Mouse (Mus musculus) natural killer cell, adult 2 months (primary cell): Measurements from ENCODE around the gene Thumpd2.

Source experiments
- DNase-seq, 2 experiments: peaks; one replicate each; pipeline ENCODE4 v3.0.0; 2022; ENCODE audit warnings: low spot score in 2 of 2

Thumpd2 gene

DNA sequence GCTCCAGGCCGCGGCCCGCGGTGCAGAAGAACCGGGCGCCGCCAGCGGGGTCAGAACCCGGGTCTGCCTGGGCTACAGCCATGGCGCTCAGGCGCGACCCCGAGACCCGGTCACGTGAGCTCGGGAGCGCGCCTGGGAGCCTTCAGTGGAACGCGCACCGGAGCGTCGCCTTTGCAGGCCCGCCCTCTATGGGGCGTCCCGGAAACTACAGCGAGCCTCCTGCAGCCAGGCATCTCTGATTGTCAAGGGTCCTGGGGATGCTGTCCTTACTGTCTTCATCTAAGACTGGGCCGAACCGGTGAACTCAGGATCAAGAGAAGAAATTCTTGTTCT, at the start of gene Thumpd2:
Thumpd2 (minus strand) TSS at position 104 of the 333 bp plus-strand sequence.
- DNase-seq, result peak; percentile 80 to 86

DNA sequence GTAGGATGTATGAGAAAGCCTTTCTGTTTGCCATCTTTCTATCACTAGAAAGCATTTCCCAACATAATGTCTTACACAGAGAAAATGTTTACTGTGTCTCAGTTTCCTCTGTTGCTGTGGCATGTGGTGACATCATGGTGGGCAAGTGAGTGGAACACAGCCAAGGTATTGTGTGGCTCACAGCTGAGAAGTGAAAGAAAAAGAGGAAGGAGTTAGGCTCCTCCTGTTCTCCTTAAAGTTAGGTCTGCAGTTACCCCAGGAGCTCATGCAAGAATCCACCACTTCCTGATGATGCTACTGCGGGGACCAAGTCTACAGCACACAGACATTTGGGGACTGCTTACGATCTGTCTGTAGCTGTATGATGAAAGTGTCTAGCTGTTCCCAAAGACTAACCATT, 39.4 kb upstream of the Thumpd2 start:
- no peak for DNase-seq

DNA sequence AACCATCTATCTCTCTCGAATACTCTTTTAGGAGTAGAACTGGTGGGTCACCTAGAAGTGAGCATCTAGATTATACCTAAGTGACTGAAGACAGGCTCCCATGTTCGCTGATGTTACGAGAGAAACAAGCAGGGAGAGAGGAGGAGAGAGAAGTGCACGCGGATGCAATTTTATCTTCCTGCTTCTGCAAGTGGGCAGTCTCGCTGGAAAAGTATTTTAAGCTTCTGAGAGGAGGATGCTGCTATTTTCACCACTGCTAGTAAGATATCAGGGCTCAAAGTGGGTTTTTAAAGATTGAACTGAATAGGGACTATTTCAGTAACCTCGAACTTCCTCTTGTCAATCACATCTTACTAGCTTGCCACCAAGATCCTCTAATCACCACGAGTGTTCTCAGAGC, 38.0 kb upstream of the Thumpd2 start:
- DNase-seq, result no peak

DNA sequence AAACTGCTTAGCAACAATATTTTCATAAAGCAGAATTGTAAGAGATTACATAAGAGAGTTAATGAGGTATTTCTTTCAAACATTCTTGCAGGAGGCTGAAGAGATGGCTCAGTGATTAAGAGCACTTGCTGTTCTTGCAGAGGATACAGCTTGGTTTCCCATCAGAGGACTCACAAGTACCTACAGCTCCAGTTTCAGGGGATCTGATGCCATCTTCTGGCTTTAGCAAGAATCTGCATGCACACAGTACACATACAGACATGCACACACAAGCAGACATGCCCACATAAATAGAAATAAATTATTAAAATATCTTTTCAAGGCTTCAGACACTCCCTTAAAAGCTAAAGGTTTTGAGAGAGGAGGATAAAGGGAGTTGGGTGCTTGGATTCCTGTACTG, 33.6 kb upstream of the Thumpd2 start:
- DNase-seq, result no peak

DNA sequence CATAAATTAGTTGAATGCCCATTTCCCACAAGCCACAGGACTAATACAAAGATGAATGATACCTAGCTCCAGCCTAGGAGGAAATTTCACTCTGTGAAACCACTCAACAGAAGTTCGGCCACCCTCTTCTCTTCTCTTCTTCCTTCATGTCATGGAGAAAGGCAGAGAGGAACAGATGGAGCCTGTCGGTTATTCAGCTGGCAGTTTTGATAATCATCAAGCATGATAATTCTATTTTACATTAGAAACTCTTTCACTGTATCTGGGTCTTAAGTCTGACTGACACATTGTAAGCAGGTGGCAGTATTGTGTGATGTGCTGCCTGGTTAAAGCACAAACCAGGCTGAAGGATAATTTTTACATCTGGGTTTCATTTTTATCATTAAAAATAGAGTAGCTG, 31.6 kb upstream of the Thumpd2 start:
- DNase-seq, result no peak

DNA sequence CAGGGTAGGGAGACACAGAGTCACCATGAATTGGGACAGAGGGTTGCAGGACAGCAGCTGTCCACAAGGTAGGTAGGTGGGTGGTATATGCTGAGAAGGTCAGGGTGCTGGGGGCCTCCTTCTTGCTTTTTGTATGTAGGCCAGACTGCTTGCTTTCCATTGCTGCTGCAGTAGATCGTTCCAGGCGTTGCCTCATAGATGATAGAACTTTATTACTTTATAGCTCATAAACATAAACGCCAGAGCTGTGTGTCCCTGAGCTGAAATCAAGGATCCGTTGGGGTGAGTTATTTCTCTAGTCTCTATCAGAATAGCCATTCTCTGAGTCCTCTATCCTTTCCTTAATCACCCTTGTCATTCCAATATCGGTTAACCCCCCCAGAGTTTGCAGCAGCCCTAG, 27.9 kb upstream of the Thumpd2 start:
- no peak for DNase-seq

DNA sequence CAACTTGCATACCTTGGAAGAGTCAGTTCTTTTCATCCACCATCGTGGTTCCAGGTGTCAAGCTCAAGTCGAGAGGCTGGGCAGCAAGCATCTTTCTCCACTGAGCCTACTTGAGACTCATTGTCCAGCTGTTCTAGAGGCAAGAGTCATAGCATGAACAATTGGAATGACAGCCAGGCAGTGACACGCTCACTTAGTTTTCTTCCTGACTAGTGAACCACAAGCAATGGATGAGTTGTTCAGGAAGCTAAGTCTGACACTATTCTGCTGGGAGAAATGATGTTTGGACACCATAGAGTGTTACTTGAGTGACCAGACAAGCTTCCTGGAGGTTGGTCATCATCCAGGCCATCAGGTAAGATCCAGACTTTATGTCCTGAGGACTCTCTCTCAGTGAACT, 24.0 kb upstream of the Thumpd2 start:
- no peak for DNase-seq

DNA sequence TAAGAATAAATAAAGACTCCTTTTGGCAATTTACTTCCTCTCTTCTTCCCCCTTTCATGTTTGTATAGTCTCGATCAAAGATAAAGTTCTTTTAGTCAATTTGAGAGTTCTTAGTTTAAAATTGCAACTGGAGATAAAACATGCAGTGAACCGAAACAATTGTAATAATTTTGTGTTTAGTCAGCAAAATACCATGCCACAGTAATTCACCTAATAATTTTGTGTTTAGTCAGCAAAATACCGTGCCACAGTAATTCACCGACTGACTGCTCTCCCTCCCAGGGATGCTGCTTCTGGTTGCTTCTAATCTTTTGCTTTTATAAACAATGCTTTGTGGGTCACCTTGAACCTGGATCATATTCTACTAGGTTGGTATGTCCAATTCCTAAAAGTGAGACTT, 22.9 kb upstream of the Thumpd2 start:
- DNase-seq, result no peak

DNA sequence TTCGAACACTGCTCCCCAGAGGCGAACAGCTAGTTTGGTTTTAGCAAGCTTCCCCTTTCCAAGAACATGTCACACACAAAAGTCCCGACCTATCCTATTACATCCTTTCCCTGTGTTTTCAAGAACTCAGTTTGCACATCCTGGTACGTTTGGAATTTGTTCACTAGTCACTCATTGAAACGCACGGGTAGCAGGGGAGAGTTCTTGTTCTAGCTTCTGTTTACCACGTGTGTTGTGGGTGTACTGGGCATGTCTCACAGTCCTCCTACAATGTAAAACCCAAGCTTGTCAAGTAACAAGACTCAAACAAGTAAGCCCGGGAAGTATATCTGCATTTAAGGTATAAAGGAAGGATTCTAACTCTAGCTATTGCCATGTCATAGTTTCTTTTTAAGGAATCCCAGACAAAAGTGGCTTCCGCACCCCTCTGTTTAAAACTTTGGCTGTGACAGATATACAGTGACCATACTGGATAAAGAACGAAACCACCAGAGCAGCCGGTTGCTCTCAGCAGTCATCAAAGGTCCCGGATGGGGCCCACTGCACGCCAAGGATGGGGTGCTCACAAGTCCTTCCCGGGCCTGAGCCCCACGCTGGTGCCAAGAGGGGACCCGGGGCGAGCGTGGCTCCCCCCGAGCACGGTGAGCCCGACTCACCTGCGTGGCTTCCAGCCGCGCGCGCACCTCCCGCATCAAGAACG, 453 bp downstream of the Thumpd2 start:
- DNase-seq, result peak; percentile 5 to 6

DNA sequence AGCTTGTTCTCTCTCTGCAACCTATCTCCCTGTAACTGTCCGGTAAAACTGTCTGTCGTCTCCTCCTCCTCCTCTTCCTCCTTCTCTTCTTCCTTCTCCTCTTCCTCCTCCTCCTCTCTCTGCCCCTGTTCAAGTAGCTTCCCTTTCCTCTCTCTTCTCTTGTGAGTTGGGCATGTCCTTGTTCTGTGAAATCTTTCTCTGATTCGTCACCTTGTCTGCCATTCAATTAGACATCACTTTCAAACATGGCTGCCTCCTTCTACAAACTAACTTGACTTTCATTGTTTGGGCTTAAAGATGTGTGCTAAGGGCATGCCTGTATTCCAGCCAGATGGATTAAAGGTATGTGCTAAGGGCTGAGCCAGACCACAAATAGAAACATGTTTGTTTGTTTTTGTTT, 1.5 kb downstream of the Thumpd2 start:
- no peak for DNase-seq

DNA sequence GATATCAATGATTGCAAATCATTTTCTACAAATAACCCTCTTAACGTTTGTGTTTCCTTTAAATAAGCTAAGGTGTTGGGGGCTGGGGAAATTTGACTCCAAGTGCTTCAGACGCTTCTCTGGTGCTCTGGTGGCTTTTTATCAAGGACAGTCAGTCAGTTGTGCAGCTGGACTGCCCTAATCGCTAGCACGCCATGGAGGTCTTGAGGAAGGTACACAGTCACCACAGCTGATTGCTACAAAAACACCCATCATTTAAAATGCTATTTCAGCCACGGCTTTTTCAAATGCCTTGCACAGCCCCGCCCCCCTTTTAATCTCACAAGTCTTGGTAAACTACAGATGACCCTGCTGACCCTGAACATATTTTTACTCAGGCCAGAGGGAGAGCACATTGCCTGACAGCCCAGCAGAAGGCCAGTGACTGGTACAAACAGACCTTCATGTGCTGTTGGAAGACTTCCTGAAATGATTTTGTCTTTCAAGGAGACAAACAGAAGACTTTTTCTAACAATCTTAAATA, 2.5 kb downstream of the Thumpd2 start:
- DNase-seq, result no peak

DNA sequence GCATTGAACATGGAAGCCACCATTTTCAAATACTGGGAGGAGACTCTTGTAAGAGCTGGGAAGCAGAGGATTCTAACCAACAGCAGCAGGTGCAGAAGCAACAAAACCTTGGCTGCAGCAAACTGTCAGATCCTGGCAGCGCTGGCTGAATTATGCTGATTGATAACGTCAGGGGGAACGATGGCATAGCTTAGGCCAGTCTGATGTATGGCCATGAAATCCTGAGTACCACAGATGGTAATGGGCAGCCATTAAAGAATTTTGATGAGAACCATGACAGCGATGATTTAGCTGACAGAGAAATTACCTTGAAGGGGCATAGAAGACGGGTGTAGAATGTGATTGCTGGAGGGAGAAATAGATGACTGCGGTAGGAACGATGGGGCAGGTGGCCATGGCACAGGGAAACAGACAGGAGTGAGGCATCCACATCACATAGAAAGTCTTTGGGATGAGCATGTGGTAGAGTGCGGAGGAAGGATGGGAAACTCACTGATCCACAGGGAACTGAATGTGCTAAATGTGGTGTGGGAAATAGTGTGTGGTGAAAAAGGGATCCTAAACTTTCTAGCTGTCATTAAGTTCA, 8.0 kb downstream of the Thumpd2 start:
- no peak for DNase-seq

DNA sequence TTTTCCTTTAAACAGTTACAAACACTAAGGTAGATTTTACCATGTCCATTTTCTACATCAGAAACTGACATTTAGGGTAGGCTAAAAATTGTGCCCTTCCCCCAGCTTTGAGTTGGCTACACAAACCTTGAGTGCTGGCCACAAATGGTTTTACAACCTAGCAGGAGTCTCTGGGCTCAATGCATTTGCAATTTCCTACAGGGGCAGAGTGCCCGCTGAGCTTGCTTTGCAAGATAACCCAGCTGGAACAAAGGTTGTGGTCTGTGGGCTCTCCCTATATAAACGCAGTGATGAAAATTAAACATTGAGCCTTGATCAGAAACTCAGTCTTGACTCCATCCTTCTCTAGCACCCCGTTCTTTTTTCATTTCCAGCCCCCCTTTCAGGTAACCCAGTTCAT, 8.8 kb downstream of the Thumpd2 start:
- DNase-seq, result no peak

DNA sequence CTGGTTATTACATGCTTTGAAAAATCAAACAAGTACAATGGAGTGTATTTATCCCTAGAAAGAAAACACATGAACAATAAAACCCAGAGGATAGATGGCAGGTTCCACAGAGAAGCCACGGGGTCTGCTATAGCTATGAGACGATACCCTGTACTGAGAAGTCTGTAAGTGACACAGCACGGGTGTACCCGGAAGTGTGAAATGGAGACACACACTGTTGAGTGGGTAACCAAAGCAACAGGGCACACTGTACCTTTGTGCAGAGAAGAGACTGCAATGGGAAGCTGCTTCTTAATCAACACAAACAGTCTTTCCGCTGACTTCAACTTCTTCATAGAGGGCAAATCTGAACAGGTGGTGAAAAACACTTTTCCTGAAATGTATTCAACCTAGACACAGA, 9.4 kb downstream of the Thumpd2 start:
- DNase-seq, result no peak

DNA sequence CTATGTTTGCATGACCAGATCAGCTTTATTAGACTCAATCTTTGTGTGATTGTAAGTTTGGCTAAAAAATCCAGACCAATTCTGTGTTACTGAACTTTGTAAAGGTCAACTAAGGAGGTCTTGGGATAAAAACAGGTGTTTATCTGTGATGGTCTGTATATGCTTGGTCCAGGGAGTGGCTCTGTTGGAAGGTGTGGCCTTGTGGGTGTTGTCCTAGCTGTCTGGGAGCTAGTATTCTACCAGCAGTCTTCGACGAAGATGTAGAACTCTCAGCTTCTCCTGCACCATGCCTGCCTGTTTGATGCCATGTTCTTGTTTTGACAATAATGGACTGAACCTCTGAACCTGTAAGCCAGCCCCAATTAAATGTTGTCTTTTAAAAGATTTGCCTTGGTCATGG, 11.6 kb downstream of the Thumpd2 start:
- DNase-seq, result no peak

DNA sequence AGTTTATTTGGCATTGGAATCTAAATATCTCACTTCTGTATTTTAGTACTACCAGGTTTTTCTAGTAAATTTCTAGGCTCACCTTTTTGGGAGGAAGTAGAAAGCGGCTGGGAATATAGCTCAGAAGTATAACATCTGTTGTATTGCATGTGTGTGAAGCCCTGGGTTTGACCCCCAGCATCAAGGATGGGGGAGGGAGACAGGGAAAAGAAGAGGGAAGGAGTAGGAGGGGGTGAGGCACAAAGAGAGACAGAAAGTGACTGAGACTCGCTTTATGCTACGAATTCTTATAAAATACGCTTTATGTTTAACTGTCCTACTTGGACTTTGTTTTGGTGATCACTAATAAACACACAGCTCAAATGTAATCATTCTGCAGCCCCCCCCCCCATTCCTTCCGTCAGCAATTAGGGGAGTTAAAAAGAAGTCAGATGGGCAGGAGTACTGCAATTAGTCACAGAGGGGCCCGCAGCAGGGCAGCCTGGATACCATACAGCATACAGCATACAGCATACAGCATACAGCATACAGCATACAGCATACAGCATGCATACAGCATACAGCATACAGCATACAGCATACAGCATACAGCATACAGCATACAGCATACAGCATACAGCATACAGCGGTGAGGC, 16.8 kb downstream of the Thumpd2 start:
- DNase-seq, result no peak

DNA sequence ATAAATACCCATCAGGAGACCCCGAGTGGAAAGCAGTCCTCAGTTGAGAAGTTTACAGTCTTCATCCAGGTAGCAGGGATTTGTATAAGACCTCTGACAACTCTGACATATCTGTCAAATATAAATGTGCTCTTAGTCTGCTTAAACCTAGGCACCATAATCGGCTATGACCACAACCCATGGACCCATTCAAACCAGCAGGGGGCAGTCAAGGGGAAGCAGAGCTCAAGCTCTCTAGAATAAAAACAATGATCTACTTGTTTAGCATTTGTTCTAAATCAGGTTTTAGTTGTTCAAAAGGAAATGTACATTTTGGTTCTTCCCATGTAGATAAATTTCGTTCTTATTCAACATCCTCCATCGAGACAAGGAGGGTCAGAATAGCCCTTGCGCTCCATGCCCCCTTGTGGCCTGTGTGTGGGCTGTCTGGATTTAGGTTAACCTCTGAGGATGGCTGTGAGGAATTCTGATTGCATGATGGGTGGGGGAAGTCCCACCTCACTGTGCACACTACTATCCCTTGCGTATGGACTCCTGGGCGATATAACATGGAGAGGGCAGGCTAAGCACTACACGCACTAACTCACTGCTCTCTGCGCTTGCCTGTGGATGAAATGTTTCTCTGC, 19.2 kb downstream of the Thumpd2 start:
- peak; percentile 14 to 37 for DNase-seq

DNA sequence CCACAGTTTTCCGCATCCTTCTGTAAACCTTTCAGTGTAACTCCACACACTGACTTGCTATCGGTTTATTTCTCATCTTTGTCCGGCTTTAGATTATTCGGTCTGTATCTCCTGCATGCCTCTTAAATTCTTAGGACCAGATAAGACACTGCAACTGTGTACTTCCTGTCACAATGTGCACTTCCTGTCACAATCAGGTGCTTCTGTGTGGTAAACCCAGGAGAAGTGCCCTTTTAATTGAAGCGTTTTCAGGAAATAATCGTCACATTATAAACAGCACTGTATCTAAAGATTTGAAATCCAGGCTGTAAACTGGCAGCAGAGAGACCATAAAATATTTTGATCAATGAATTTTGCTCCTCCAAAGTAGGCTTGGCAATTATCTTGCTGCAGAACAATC, 19.8 kb downstream of the Thumpd2 start:
- no peak for DNase-seq

DNA sequence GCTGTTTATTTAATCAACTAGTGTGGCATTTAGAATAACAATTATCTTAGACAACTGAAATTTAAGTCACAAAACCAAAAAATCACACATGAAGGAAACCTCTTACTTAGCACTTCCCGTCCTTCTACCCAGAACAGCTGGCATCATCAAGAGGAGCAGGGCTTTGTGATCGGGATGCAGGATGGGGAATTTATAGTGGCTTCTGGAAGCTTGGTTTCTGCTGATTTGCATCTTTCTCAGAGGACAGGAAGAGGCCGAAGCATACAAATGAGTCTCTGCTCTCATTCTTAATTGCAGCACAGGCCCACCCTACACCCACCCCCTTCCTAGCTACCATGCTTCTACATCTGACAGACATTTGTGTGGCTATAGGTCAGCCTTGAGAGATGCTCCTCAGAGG, 20.5 kb downstream of the Thumpd2 start:
- no peak for DNase-seq

DNA sequence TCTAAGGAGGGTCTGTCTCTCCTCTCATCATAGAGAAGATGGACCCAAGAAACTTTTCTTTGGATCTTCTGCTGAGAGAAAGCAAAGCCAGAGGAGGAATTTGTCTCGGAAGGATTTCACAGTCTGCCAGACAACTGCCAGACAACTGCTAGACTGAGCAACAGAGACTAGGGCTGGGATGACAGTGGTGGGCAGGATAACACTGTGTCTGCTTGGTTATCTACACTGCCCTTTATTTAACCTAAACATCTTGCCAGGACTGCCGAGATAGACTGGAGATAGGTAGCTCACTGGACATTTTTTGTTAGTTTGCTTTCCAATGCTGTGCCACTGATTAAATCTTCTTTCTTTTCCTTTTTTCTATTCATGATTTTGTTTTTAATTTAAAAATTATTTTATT, 23.2 kb downstream of the Thumpd2 start:
- no peak for DNase-seq

DNA sequence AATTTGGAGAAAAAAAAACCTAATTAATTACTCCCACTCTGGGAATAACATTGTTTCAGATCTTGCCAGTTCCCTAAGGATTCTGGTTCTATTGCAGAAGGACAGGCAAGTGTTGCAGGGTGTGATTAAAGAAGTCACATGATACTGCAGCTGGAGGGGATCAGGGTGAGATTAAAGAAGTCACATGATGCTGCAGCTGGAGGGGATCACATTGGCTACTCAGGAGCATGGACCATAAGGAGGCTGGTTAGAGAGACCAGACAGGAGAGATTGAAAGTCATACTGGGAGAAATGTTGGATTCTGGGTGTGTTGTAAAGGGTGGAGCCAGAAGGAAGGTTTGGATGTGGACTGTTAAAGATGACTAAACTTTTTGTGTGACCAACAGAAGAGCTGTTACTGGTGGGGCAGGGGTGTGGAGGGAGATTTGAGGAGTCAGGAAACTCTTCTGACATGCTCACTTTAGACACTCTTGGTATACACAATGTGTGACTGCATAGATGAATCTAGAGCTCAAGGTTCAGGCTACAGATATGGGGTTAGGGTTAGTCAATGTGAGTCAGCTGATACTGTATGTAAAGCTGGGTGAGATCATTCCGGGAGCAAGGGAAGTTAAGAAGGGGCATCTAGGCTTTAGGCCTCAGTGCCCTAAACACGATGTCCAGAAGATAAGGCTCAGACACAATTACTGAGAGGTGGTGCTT, 26.0 kb downstream of the Thumpd2 start:
- no peak for DNase-seq

DNA sequence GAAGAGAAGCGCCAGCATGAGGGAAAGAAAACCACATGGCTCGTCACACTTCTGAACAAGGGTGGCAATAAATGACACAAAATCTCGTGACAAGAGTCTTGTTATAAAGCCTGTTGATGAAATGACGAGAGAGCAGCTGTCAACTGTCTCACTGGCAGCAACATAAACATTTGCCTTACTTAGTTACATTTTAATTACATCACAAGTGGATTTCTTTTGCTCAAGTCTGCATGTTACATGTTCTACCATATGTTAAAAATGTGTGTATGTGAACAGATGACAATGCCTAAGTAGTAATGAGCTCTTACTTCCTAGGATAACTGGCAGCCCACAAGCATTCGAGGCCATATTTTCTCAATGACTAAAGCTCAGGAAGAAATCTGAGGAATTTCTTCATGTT, 29.5 kb downstream of the Thumpd2 start:
- no peak for DNase-seq
